Mouse (Mus musculus): Measurements from ENCODE around the gene Txnrd2. TPM values are rescaled to one million over a fixed set of nuclear protein-coding genes. Genes with fewer than 3 reads are reported as not detected.

The Txnrd2 gene
- polyA plus RNA-seq, 1 experiment from 2014 or later: 24.9 TPM

GRCm38 (mm10) chr16:18507200-18507549 lies 81.0 kb downstream of the Txnrd2 start:
- ATAC-seq (ENCODE audit: low FRiP score, low TSS enrichment) (no peak), DNase-seq (no peak)
- Histone ChIP-seq H3K9me3 (ENCODE audit: control insufficient read depth, low read length) (no peaks in the 10 kb centered on the region), H3K27me3 (ENCODE audit: control insufficient read depth, insufficient read depth, low read length) (no peaks in the 10 kb centered on the region), H3K9ac (replicated peaks; ENCODE audit: low read length) (no peak overlapping the region), H3K4me1 (ENCODE audit: control insufficient read depth, insufficient read depth, low read length) (no peaks in the 10 kb centered on the region), H3K27ac (replicated peaks; ENCODE audit: low read depth, low read length) (no peak overlapping the region), H3K4me3 (replicated peaks; ENCODE audit: low read depth, low read length) (no peak overlapping the region), H3K36me3 (ENCODE audit: control insufficient read depth, insufficient read depth, low read length) (peaks cover 5% of the 10 kb centered on the region; the same call in 1 of the 2 replicates), H3K4me2 (ENCODE audit: low read length) (no peak overlapping the region)
- WGBS: 50% methylated on average over 1 of the region's 1 CpGs

- H3K27me3 ChIP-seq (ENCODE audit: control insufficient read depth, insufficient read depth, low read length): no peaks in the 10 kb centered on the region
- H3K4me1 ChIP-seq (ENCODE audit: control insufficient read depth, insufficient read depth, low read length): no peaks in the 10 kb centered on the region
- WGBS: 84% methylated on average over 5 of the region's 5 CpGs
- H3K27ac ChIP-seq (replicated peaks; ENCODE audit: low read depth, low read length): no peak overlapping the region
- no peak overlapping the region for H3K9ac ChIP-seq (replicated peaks; ENCODE audit: low read length)
- H3K9me3 ChIP-seq (ENCODE audit: control insufficient read depth, low read length): no peaks in the 10 kb centered on the region
- DNase-seq: no peak
- no peak overlapping the region for H3K4me3 ChIP-seq (replicated peaks; ENCODE audit: low read depth, low read length)
- ATAC-seq (ENCODE audit: low FRiP score, low TSS enrichment): no peak
- no peaks in the 10 kb centered on the region for H3K36me3 ChIP-seq (ENCODE audit: control insufficient read depth, insufficient read depth, low read length)
- H3K4me2 ChIP-seq (ENCODE audit: low read length): no peak overlapping the region
These were observed 85.6 kb downstream of the Txnrd2 start for GRCm38 (mm10) chr16:18511741-18512140.

DNA sequence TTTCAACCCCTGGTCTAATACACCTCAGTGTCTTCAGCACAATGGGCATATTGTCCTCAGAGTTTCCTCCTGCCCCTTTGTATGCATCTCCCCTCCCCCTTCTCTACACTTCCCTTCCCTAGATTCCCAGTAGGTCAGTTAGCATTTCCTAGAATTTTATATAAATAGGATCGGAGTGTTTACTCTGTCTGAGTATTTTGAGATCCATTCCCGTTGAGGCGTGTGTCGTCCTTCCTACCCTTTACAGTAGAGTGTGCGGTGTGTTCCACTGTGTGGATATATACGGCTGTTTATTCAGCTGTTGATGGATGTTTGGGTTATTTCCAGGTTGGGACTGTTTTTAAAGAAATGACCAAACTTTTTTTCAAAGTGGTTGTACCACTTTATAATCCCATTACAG lies 87.3 kb downstream of the Txnrd2 start:
- WGBS: 85% methylated on average over 6 of the region's 6 CpGs
- Histone ChIP-seq H3K36me3 (ENCODE audit: control insufficient read depth, insufficient read depth, low read length) (no peaks in the 10 kb centered on the region), H3K4me3 (replicated peaks; ENCODE audit: low read depth, low read length) (no peak overlapping the region), H3K27ac (replicated peaks; ENCODE audit: low read depth, low read length) (no peak overlapping the region), H3K4me2 (ENCODE audit: low read length) (no peak overlapping the region), H3K9me3 (ENCODE audit: control insufficient read depth, low read length) (no peaks in the 10 kb centered on the region), H3K27me3 (ENCODE audit: control insufficient read depth, insufficient read depth, low read length) (no peaks in the 10 kb centered on the region), H3K4me1 (ENCODE audit: control insufficient read depth, insufficient read depth, low read length) (no peaks in the 10 kb centered on the region), H3K9ac (replicated peaks; ENCODE audit: low read length) (no peak overlapping the region)
- DNase-seq (no peak), ATAC-seq (ENCODE audit: low FRiP score, low TSS enrichment) (no peak)

- no peaks in the 10 kb centered on the region for H3K9me3 ChIP-seq (ENCODE audit: control insufficient read depth, low read length)
- no peak for ATAC-seq (ENCODE audit: low FRiP score, low TSS enrichment)
- no peak for DNase-seq
These were observed 91.9 kb downstream of the Txnrd2 start for GRCm38 (mm10) chr16:18518091-18518490.

GRCm38 (mm10) chr16:18523563-18524245 lies 97.5 kb downstream of the Txnrd2 start:
- Histone ChIP-seq H3K36me3 (ENCODE audit: control insufficient read depth, insufficient read depth, low read length) (no peaks in the 10 kb centered on the region), H3K4me2 (ENCODE audit: low read length) (no peak overlapping the region), H3K4me3 (replicated peaks; ENCODE audit: low read depth, low read length) (no peak overlapping the region), H3K9me3 (ENCODE audit: control insufficient read depth, low read length) (no peaks in the 10 kb centered on the region), H3K27ac (replicated peaks; ENCODE audit: low read depth, low read length) (no peak overlapping the region), H3K4me1 (ENCODE audit: control insufficient read depth, insufficient read depth, low read length) (no peaks in the 10 kb centered on the region), H3K9ac (replicated peaks; ENCODE audit: low read length) (no peak overlapping the region), H3K27me3 (ENCODE audit: control insufficient read depth, insufficient read depth, low read length) (no peaks in the 10 kb centered on the region)
- DNase-seq (no peak), ATAC-seq (ENCODE audit: low FRiP score, low TSS enrichment) (no peak)
- WGBS: 96% methylated on average over 8 of the region's 8 CpGs

More at GRCm38 (mm10) chr16:18518091-18518490, 91.9 kb downstream of the Txnrd2 start:
- Histone ChIP-seq H3K36me3 (ENCODE audit: control insufficient read depth, insufficient read depth, low read length) (no peaks in the 10 kb centered on the region), H3K27ac (replicated peaks; ENCODE audit: low read depth, low read length) (no peak overlapping the region), H3K9ac (replicated peaks; ENCODE audit: low read length) (no peak overlapping the region), H3K4me1 (ENCODE audit: control insufficient read depth, insufficient read depth, low read length) (no peaks in the 10 kb centered on the region), H3K27me3 (ENCODE audit: control insufficient read depth, insufficient read depth, low read length) (no peaks in the 10 kb centered on the region), H3K4me3 (replicated peaks; ENCODE audit: low read depth, low read length) (no peak overlapping the region), H3K4me2 (ENCODE audit: low read length) (no peak overlapping the region)

DNA sequence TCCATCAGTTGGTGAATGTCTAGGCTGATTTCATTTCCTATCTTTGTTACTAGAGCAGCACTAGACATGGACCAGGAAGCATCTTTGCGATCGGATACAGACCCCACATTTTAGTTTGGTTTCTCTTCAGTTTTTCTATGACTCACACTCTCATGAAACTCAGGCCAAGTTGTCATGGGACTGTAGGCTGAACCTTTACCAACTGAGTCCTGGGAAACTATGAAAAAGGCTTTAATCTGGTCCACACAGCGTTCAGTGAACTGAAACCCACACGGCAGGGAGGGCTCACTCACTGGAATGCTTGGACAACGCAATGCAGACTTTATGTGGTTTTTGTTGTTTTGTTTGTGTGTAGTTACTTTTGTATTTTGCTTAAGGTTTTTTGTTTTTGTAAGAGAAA lies 102.5 kb downstream of the Txnrd2 start:
- Histone ChIP-seq H3K4me2 (ENCODE audit: low read length) (no peak overlapping the region), H3K36me3 (ENCODE audit: control insufficient read depth, insufficient read depth, low read length) (no peaks in the 10 kb centered on the region), H3K9ac (replicated peaks; ENCODE audit: low read length) (no peak overlapping the region), H3K9me3 (ENCODE audit: control insufficient read depth, low read length) (no peaks in the 10 kb centered on the region), H3K27ac (replicated peaks; ENCODE audit: low read depth, low read length) (no peak overlapping the region), H3K4me1 (ENCODE audit: control insufficient read depth, insufficient read depth, low read length) (no peaks in the 10 kb centered on the region), H3K27me3 (ENCODE audit: control insufficient read depth, insufficient read depth, low read length) (no peaks in the 10 kb centered on the region), H3K4me3 (replicated peaks; ENCODE audit: low read depth, low read length) (no peak overlapping the region)
- DNase-seq (no peak), ATAC-seq (ENCODE audit: low FRiP score, low TSS enrichment) (no peak)
- WGBS: 72% methylated on average over 5 of the region's 5 CpGs

Other genes starting within 250 kb of the Txnrd2 start
- not detected in 2 replicates for gene Ccdc188, start 208.5 kb upstream of the Txnrd2 start, polyA plus RNA-seq (2014; fragmentation: Nextera tagmentation; extraction: Ambion mirVana)
- 13.8 and 13.9 TPM in 2 replicates for gene Zdhhc8, start 191.2 kb upstream of the Txnrd2 start, polyA plus RNA-seq (2014; fragmentation: Nextera tagmentation; extraction: Ambion mirVana)
- 80.2 and 81.3 TPM in 2 replicates for gene Trmt2a, start 177.7 kb upstream of the Txnrd2 start, polyA plus RNA-seq (2014; fragmentation: Nextera tagmentation; extraction: Ambion mirVana)
- gene Ranbp1, start 177.7 kb upstream of the Txnrd2 start, polyA plus RNA-seq (2014; fragmentation: Nextera tagmentation; extraction: Ambion mirVana): 451 and 457 TPM in 2 replicates
- gene Gm49776, start 168.1 kb upstream of the Txnrd2 start, polyA plus RNA-seq (2014; fragmentation: Nextera tagmentation; extraction: Ambion mirVana): 0.86 and 3.3 TPM in 2 replicates
- gene Dgcr8, start 137.1 kb upstream of the Txnrd2 start, polyA plus RNA-seq (2014; fragmentation: Nextera tagmentation; extraction: Ambion mirVana): 32.7 and 40.0 TPM in 2 replicates
- gene Tango2, start 78.3 kb upstream of the Txnrd2 start, polyA plus RNA-seq (2014; fragmentation: Nextera tagmentation; extraction: Ambion mirVana): 70.0 TPM in 2 replicates
- gene Arvcf, start 78.2 kb upstream of the Txnrd2 start, polyA plus RNA-seq (2014; fragmentation: Nextera tagmentation; extraction: Ambion mirVana): 70.2 and 70.4 TPM in 2 replicates
- 79.9 and 81.3 TPM in 2 replicates for gene Comt, start 468 bp downstream of the Txnrd2 start, polyA plus RNA-seq (2014; fragmentation: Nextera tagmentation; extraction: Ambion mirVana)
- gene Gnb1l, start 72.3 kb downstream of the Txnrd2 start, polyA plus RNA-seq (2014; fragmentation: Nextera tagmentation; extraction: Ambion mirVana): 14.8 and 15.9 TPM in 2 replicates
- 3.6 and 4.1 TPM in 2 replicates for gene Rtl10, start 72.5 kb downstream of the Txnrd2 start, polyA plus RNA-seq (2014; fragmentation: Nextera tagmentation; extraction: Ambion mirVana)
- gene Tbx1, start 164.3 kb downstream of the Txnrd2 start, polyA plus RNA-seq (2014; fragmentation: Nextera tagmentation; extraction: Ambion mirVana): 0.27 and 0.34 TPM in 2 replicates
- gene Gp1bb, start 196.0 kb downstream of the Txnrd2 start, polyA plus RNA-seq (2014; fragmentation: Nextera tagmentation; extraction: Ambion mirVana): 14.7 and 14.9 TPM in 2 replicates
- gene Gm49601, start 200.0 kb downstream of the Txnrd2 start, polyA plus RNA-seq (2014; fragmentation: Nextera tagmentation; extraction: Ambion mirVana): 9.9 and 15.2 TPM in 2 replicates
- 175 and 200 TPM in 2 replicates for gene Sept5, start 203.6 kb downstream of the Txnrd2 start, polyA plus RNA-seq (2014; fragmentation: Nextera tagmentation; extraction: Ambion mirVana)

All from midbrain, embryonic 14.5 days (tissue).